Mouse (Mus musculus) embryonic facial prominence, embryonic 14.5 days (tissue): Measurements from ENCODE around the gene Mov10. TPM values are rescaled to one million over a fixed set of nuclear protein-coding genes. Genes with fewer than 3 reads are reported as not detected.

Experiments used
- polyA plus RNA-seq: library from polyadenylated mRNA; unstranded; fragments of >200 nt; fragmentation: Nextera tagmentation; extraction: Ambion mirVana; gene quantifications from 2 replicates; pipeline ENCODE4 v1.2.1, GENCODE M21; 2014

Mov10 gene
- polyA plus RNA-seq, 1 experiment from 2014 or later, result 38.1 TPM

Other genes with a start within 250 kb of the Mov10 start
- 30.9 and 39.2 TPM in 2 replicates for gene Slc16a1, start 179.9 kb downstream of the Mov10 start, polyA plus RNA-seq
- gene Ppm1j, start 37.5 kb downstream of the Mov10 start, polyA plus RNA-seq, result 3.4 and 3.7 TPM in 2 replicates
- 0.24 and 0.68 TPM in 2 replicates for gene Fam19a3, start 36.7 kb downstream of the Mov10 start, polyA plus RNA-seq
- 183 and 198 TPM in 2 replicates for gene Rhoc, start 30.2 kb downstream of the Mov10 start, polyA plus RNA-seq
- 32.8 and 35.3 TPM in 2 replicates for gene St7l, start 45.4 kb upstream of the Mov10 start, polyA plus RNA-seq
- gene Capza1, start 45.9 kb upstream of the Mov10 start, polyA plus RNA-seq, result 192 and 219 TPM in 2 replicates
- gene Wnt2b, start 143.4 kb upstream of the Mov10 start, polyA plus RNA-seq, result 1.3 and 1.4 TPM in 2 replicates
- 27.4 and 29.4 TPM in 2 replicates for gene Cttnbp2nl, start 234.6 kb upstream of the Mov10 start, polyA plus RNA-seq
- not detected in 2 replicates for gene 4930564D02Rik, start 248.3 kb upstream of the Mov10 start, polyA plus RNA-seq